ENCODE assay signal across 9 mouse cellular contexts in the genomic region with DNA sequence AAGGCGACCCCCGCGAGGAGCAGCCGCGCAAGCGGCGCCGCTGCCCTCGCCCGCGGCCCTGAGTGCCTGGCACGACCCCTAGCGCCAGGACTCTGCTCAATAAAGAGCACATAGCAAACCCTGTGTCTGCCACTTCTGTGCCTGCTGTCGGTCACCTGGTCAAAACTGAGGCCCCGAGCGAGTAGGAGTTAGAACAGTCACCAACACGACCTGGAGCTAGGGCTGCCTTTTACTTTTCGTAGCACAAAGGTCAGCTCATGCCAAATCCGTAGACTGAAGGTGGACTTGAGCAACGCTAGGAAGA. TPM values are rescaled to one million over a fixed set of nuclear protein-coding genes. Genes with fewer than 3 reads are reported as not detected.
DNase-seq lines count a peak whose midpoint lies in the region; ATAC-seq and TF ChIP-seq lines count a peak whose summit lies in the region.
"Had no signal": no experiment of that assay in that cellular context is flagged by ENCODE, and none has a peak within 500 bp of the region (broad histone marks: within the 10 kb centered on the region; RNA-seq: fewer than 3 reads in every experiment).

No protein-coding gene starts in this region.

- ATAC-seq in megakaryocyte, adult 5-6 weeks (ENCODE audit: poor library complexity, severe bottlenecking), result no peak
- ATAC-seq in forebrain, embryonic 15.5 days (replicated peaks), result no peak; the same call in 1 of the 2 replicates
- no peak for ATAC-seq in limb, embryonic 15.5 days (ENCODE audit: insufficient number of reproducible peaks, low FRiP score, low TSS enrichment, low read depth)
- ATAC-seq in stomach, embryonic 14.5 days (ENCODE audit: insufficient number of reproducible peaks, insufficient read depth, low FRiP score, low read depth), result no peak

- H3K4me2 ChIP-seq in forebrain, embryonic 15.5 days (replicated peaks), result peak overlapping the region; percentile 78
- H3K4me2 ChIP-seq in limb, embryonic 15.5 days, result peak overlapping the region; percentile 96
- peak overlapping the region; percentile 92 for H3K4me2 ChIP-seq in stomach, embryonic 14.5 days (replicated peaks; ENCODE audit: low read depth, low read length)

- 13% methylated on average over 20 of the region's 20 CpGs for WGBS in forebrain, embryonic 15.5 days
- WGBS in limb, embryonic 15.5 days, result 15% methylated on average over 20 of the region's 20 CpGs
- WGBS in stomach, embryonic 14.5 days, result 16% methylated on average over 20 of the region's 20 CpGs
- 19% methylated on average over 20 of the region's 20 CpGs for WGBS in thymus, adult 2 months

- TF ChIP-seq CTCF in thymus, adult 2 months (IDR thresholded peaks at IDR 0.05; ENCODE audit: borderline replicate concordance, control insufficient read depth, extremely low read depth, insufficient read depth, low read length, poor library complexity), result no peak

- H3K4me3 ChIP-seq in megakaryocyte, embryonic 14.5 days (replicated peaks), result peak overlapping the region; percentile 90
- peak overlapping the region; percentile 42 for H3K4me3 ChIP-seq in forebrain, embryonic 15.5 days
- H3K4me3 ChIP-seq in limb, embryonic 15.5 days, result peak overlapping the region; percentile 49
- H3K4me3 ChIP-seq in stomach, embryonic 14.5 days (ENCODE audit: low read depth, low read length), result peak overlapping the region; percentile 36
- no peak overlapping the region for H3K4me3 ChIP-seq in thymus, adult 2 months (ENCODE audit: control insufficient read depth, insufficient read depth, low read length)

- H3K9ac ChIP-seq in forebrain, embryonic 15.5 days (replicated peaks), result 0 out of 2 replicates have a peak overlapping the region, but pooled peaks have one; percentile 48
- H3K9ac ChIP-seq in limb, embryonic 15.5 days, result no peak overlapping the region
- no peak overlapping the region for H3K9ac ChIP-seq in stomach, embryonic 14.5 days (replicated peaks; ENCODE audit: low read depth, low read length)

- peaks cover 28% of the 10 kb centered on the region for H3K27me3 ChIP-seq in megakaryocyte, embryonic 14.5 days (replicated peaks)
- H3K27me3 ChIP-seq in forebrain, embryonic 15.5 days, result no peaks in the 10 kb centered on the region
- H3K27me3 ChIP-seq in limb, embryonic 15.5 days, result peaks cover 13% of the 10 kb centered on the region; the same call in 1 of the 2 replicates
- 0 out of 2 replicates have a peak, but pooled peaks cover 12% of the 10 kb centered on the region for H3K27me3 ChIP-seq in stomach, embryonic 14.5 days (ENCODE audit: control insufficient read depth, insufficient read depth, low read length)
- H3K27me3 ChIP-seq in thymus, adult 2 months (ENCODE audit: control insufficient read depth, insufficient read depth, low read length), result no peaks in the 10 kb centered on the region

- H3K27ac ChIP-seq in forebrain, embryonic 15.5 days (replicated peaks), result no peak overlapping the region
- H3K27ac ChIP-seq in limb, embryonic 15.5 days, result no peak overlapping the region
- no peak overlapping the region for H3K27ac ChIP-seq in stomach, embryonic 14.5 days (ENCODE audit: low read length)
- H3K27ac ChIP-seq in thymus, adult 2 months (ENCODE audit: control insufficient read depth, insufficient read depth, low read length), result no peak overlapping the region

- no peak for TF ChIP-seq POLR2A in thymus, adult 2 months (IDR thresholded peaks at IDR 0.05; ENCODE audit: control insufficient read depth, extremely low read depth, insufficient read depth, low read length, poor library complexity)

- peaks cover 31% of the 10 kb centered on the region for H3K4me1 ChIP-seq in megakaryocyte, embryonic 14.5 days
- H3K4me1 ChIP-seq in forebrain, embryonic 15.5 days, result peaks cover 40% of the 10 kb centered on the region
- H3K4me1 ChIP-seq in limb, embryonic 15.5 days, result peaks cover 28% of the 10 kb centered on the region
- peaks cover 15% of the 10 kb centered on the region for H3K4me1 ChIP-seq in stomach, embryonic 14.5 days (ENCODE audit: control insufficient read depth, insufficient read depth, low read length)
- peaks cover 20% of the 10 kb centered on the region for H3K4me1 ChIP-seq in thymus, adult 2 months (replicated peaks; ENCODE audit: control insufficient read depth, insufficient read depth, low read length)

- DNase-seq in thymus, adult 2 months, result no peak
- DNase-seq in cerebellum, adult 8-10 months, result no peak
- no peak for DNase-seq in embryo, embryonic 10.5 days (ENCODE audit: low spot score)

- peaks cover 51% of the 10 kb centered on the region for H3K36me3 ChIP-seq in megakaryocyte, embryonic 14.5 days (replicated peaks; ENCODE audit: low read length)
- no peaks in the 10 kb centered on the region for H3K36me3 ChIP-seq in forebrain, embryonic 15.5 days
- H3K36me3 ChIP-seq in limb, embryonic 15.5 days, result no peaks in the 10 kb centered on the region
- H3K36me3 ChIP-seq in stomach, embryonic 14.5 days (ENCODE audit: control insufficient read depth, insufficient read depth, low read length), result no peaks in the 10 kb centered on the region
- no peaks in the 10 kb centered on the region for H3K36me3 ChIP-seq in thymus, adult 2 months (ENCODE audit: control insufficient read depth, insufficient read depth, low read length)

- no peaks in the 10 kb centered on the region for H3K9me3 ChIP-seq in megakaryocyte, embryonic 14.5 days
- no peaks in the 10 kb centered on the region for H3K9me3 ChIP-seq in forebrain, embryonic 15.5 days
- H3K9me3 ChIP-seq in limb, embryonic 15.5 days, result no peaks in the 10 kb centered on the region
- no peaks in the 10 kb centered on the region for H3K9me3 ChIP-seq in stomach, embryonic 14.5 days (ENCODE audit: control insufficient read depth, low read depth, low read length)

RNA-seq across cellular contexts. Expression of gene Actl10, which starts 1.7 kb away (rescaled TPM):
- 0.16 TPM in 1 of 2 replicates, not detected in the other for polyA plus RNA-seq in megakaryocyte, embryonic 14.5 days (2012; ENCODE audit: insufficient read depth, low replicate concordance)
- 0.11 TPM in 1 of 2 replicates, not detected in the other for total RNA-seq in megakaryocyte, adult 5-6 weeks (2015)
- 0.15 TPM in 1 of 2 replicates, not detected in the other for total RNA-seq in megakaryocyte, adult 5-6 weeks (2017)
- 0.59 and 0.88 TPM in 2 replicates for polyA plus RNA-seq in forebrain, embryonic 15.5 days (2015; fragmentation: Nextera tagmentation; extraction: Ambion mirVana)
- polyA plus RNA-seq in limb, embryonic 15.5 days (2015; fragmentation: Nextera tagmentation; extraction: Ambion mirVana), result 0.19 and 0.37 TPM in 2 replicates
- 0.17 TPM in 1 of 2 replicates, not detected in the other for polyA plus RNA-seq in stomach, embryonic 14.5 days (2014; fragmentation: Nextera tagmentation; extraction: Ambion mirVana)
- polyA plus RNA-seq in thymus, adult 2 months (2012; rRNA removed), result 0.11 and 0.47 TPM in 2 replicates

RNA-seq across cellular contexts. Expression of gene 1700003F12Rik, which starts 3.0 kb away (rescaled TPM):
- 10.8 TPM in 1 of 2 replicates, not detected in the other for polyA plus RNA-seq in megakaryocyte, embryonic 14.5 days (2012; ENCODE audit: insufficient read depth, low replicate concordance)
- not detected in 2 replicates for total RNA-seq in megakaryocyte, adult 5-6 weeks (2015)
- not detected in 2 replicates for total RNA-seq in megakaryocyte, adult 5-6 weeks (2017)
- polyA plus RNA-seq in forebrain, embryonic 15.5 days (2015; fragmentation: Nextera tagmentation; extraction: Ambion mirVana), result 1.9 and 2.6 TPM in 2 replicates
- polyA plus RNA-seq in limb, embryonic 15.5 days (2015; fragmentation: Nextera tagmentation; extraction: Ambion mirVana), result 0.67 and 0.71 TPM in 2 replicates
- 0.77 and 0.91 TPM in 2 replicates for polyA plus RNA-seq in stomach, embryonic 14.5 days (2014; fragmentation: Nextera tagmentation; extraction: Ambion mirVana)
- polyA plus RNA-seq in thymus, adult 2 months (2012; rRNA removed), result 2.0 and 3.3 TPM in 2 replicates
- polyA plus RNA-seq: erythroblast, embryonic 14.5 days had no signal

RNA-seq across cellular contexts. Expression of gene Necab3, which starts 8.9 kb away (rescaled TPM):
- polyA plus RNA-seq in megakaryocyte, embryonic 14.5 days (2012; ENCODE audit: insufficient read depth, low replicate concordance), result 0.31 TPM in 1 of 2 replicates, not detected in the other
- 0.78 and 1.6 TPM in 2 replicates for total RNA-seq in megakaryocyte, adult 5-6 weeks (2015)
- total RNA-seq in megakaryocyte, adult 5-6 weeks (2017), result 1.8 and 2.2 TPM in 2 replicates
- 22.2 and 27.8 TPM in 2 replicates for polyA plus RNA-seq in forebrain, embryonic 15.5 days (2015; fragmentation: Nextera tagmentation; extraction: Ambion mirVana)
- polyA plus RNA-seq in limb, embryonic 15.5 days (2015; fragmentation: Nextera tagmentation; extraction: Ambion mirVana), result 3.7 and 4.0 TPM in 2 replicates
- 3.2 and 4.1 TPM in 2 replicates for polyA plus RNA-seq in stomach, embryonic 14.5 days (2014; fragmentation: Nextera tagmentation; extraction: Ambion mirVana)
- 14.8 and 15.7 TPM in 2 replicates for polyA plus RNA-seq in thymus, adult 2 months (2012; rRNA removed)

RNA-seq across cellular contexts. Expression of gene E2f1, which starts 19.9 kb away (rescaled TPM):
- polyA plus RNA-seq in megakaryocyte, embryonic 14.5 days (2012; ENCODE audit: insufficient read depth, low replicate concordance), result 24.2 and 31.3 TPM in 2 replicates
- total RNA-seq in megakaryocyte, adult 5-6 weeks (2015), result 14.3 and 16.2 TPM in 2 replicates
- 7.7 and 9.3 TPM in 2 replicates for total RNA-seq in megakaryocyte, adult 5-6 weeks (2017)
- polyA plus RNA-seq in forebrain, embryonic 15.5 days (2015; fragmentation: Nextera tagmentation; extraction: Ambion mirVana), result 14.1 and 15.8 TPM in 2 replicates
- polyA plus RNA-seq in limb, embryonic 15.5 days (2015; fragmentation: Nextera tagmentation; extraction: Ambion mirVana), result 18.3 and 23.1 TPM in 2 replicates
- 7.4 and 9.8 TPM in 2 replicates for polyA plus RNA-seq in stomach, embryonic 14.5 days (2014; fragmentation: Nextera tagmentation; extraction: Ambion mirVana)
- polyA plus RNA-seq in thymus, adult 2 months (2012; rRNA removed), result 34.0 and 50.3 TPM in 2 replicates

RNA-seq across cellular contexts. Expression of gene Pxmp4, which starts 53.7 kb away (rescaled TPM):
- 8.5 and 10.5 TPM in 2 replicates for polyA plus RNA-seq in megakaryocyte, embryonic 14.5 days (2012; ENCODE audit: insufficient read depth, low replicate concordance)
- 21.9 and 24.2 TPM in 2 replicates for total RNA-seq in megakaryocyte, adult 5-6 weeks (2015)
- 24.4 and 27.1 TPM in 2 replicates for total RNA-seq in megakaryocyte, adult 5-6 weeks (2017)
- polyA plus RNA-seq in forebrain, embryonic 15.5 days (2015; fragmentation: Nextera tagmentation; extraction: Ambion mirVana), result 13.4 and 14.1 TPM in 2 replicates
- 30.8 and 32.3 TPM in 2 replicates for polyA plus RNA-seq in limb, embryonic 15.5 days (2015; fragmentation: Nextera tagmentation; extraction: Ambion mirVana)
- polyA plus RNA-seq in stomach, embryonic 14.5 days (2014; fragmentation: Nextera tagmentation; extraction: Ambion mirVana), result 29.3 and 29.5 TPM in 2 replicates
- 70.7 and 71.7 TPM in 2 replicates for polyA plus RNA-seq in thymus, adult 2 months (2012; rRNA removed)
